Mouse (Mus musculus): ENCODE measurements around the gene Mgp.

The Mgp gene

GRCm38 (mm10) chr6:136850267-136850666 is 25.4 kb downstream of the Mgp start:
- no peak for DNase-seq (ENCODE audit: low read depth)

- no peak for DNase-seq (ENCODE audit: low read depth)
Observed at GRCm38 (mm10) chr6:136848971-136849370, 26.7 kb downstream of the Mgp start.

GRCm38 (mm10) chr6:136848399-136848798 is 27.2 kb downstream of the Mgp start:
- no peak for DNase-seq (ENCODE audit: low read depth)

- peak; percentile 57 for DNase-seq (ENCODE audit: low read depth)
Observed at GRCm38 (mm10) chr6:136847790-136848189, 27.8 kb downstream of the Mgp start.

- DNase-seq (ENCODE audit: low read depth) = no peak
Observed at GRCm38 (mm10) chr6:136847267-136847666, 28.4 kb downstream of the Mgp start.

- no peak for DNase-seq (ENCODE audit: low read depth)
Observed at GRCm38 (mm10) chr6:136845706-136846480, 29.7 kb downstream of the Mgp start.

GRCm38 (mm10) chr6:136844903-136845302 is 30.7 kb downstream of the Mgp start:
- DNase-seq (ENCODE audit: low read depth) = no peak

- no peak for DNase-seq (ENCODE audit: low read depth)
Observed at GRCm38 (mm10) chr6:136837323-136837722, 38.3 kb downstream of the Mgp start.

GRCm38 (mm10) chr6:136835352-136835751 is 40.3 kb downstream of the Mgp start, which contains the start of gene Smco3:
Gene Smco3 (minus strand): TSS chr6:136835452.
- DNase-seq (ENCODE audit: low read depth) = no peak

GRCm38 (mm10) chr6:136831712-136832111 is 43.9 kb downstream of the Mgp start:
- no peak for DNase-seq (ENCODE audit: low read depth)

- no peak for DNase-seq (ENCODE audit: low read depth)
Observed at GRCm38 (mm10) chr6:136828681-136829080, 46.9 kb downstream of the Mgp start.

- peak; percentile 98 for DNase-seq (ENCODE audit: low read depth)
Observed at GRCm38 (mm10) chr6:136827881-136828561, 47.6 kb downstream of the Mgp start, which contains the start of gene Wbp11. Gene Wbp11 (minus strand): TSS chr6:136828233.

GRCm38 (mm10) chr6:136827516-136827880 is 48.1 kb downstream of the Mgp start, which contains the start of gene BC049715:
Gene BC049715 (plus strand): TSS chr6:136827626.
- peak; percentile 56 for DNase-seq (ENCODE audit: low read depth)

GRCm38 (mm10) chr6:136827116-136827515 is 48.5 kb downstream of the Mgp start:
- no peak for DNase-seq (ENCODE audit: low read depth)

GRCm38 (mm10) chr6:136824987-136825386 is 50.6 kb downstream of the Mgp start:
- no peak for DNase-seq (ENCODE audit: low read depth)

Data from NIH3T3 (cell line).